Mouse (Mus musculus): ENCODE results near the gene Mto1. TPM values are rescaled to one million over a fixed set of nuclear protein-coding genes. Genes with fewer than 3 reads are reported as not detected.
"Not testable (repeated sequence)": the region's sequence is repeated elsewhere in the genome, so short reads cannot be mapped to it uniquely, and the experiment has no call there.

Mto1 gene
- polyA plus RNA-seq, 1 experiment from 2014 or later: 22.1 TPM

- Histone ChIP-seq H3K9me3 (no peaks in the 10 kb centered on the region), H3K4me1 (peaks cover 16% of the 10 kb centered on the region), H3K9ac (no peak overlapping the region), H3K27me3 (no peaks in the 10 kb centered on the region), H3K4me2 (replicated peaks) (no peak overlapping the region), H3K27ac (no peak overlapping the region), H3K4me3 (no peak overlapping the region), H3K36me3 (no peaks in the 10 kb centered on the region)
- ATAC-seq (ENCODE audit: insufficient number of reproducible peaks, insufficient read depth, low FRiP score, low TSS enrichment): no peak
- 91% methylated on average over 7 of the region's 7 CpGs for WGBS
These were observed 58.7 kb downstream of the Mto1 start for GRCm38 (mm10) chr9:78506722-78507077.

- Histone ChIP-seq H3K4me3 (no peak overlapping the region), H3K9ac (no peak overlapping the region), H3K27me3 (no peaks in the 10 kb centered on the region), H3K4me1 (peaks cover 4% of the 10 kb centered on the region), H3K27ac (no peak overlapping the region), H3K4me2 (replicated peaks) (no peak overlapping the region), H3K36me3 (no peaks in the 10 kb centered on the region), H3K9me3 (no peaks in the 10 kb centered on the region)
- no peak for ATAC-seq (ENCODE audit: insufficient number of reproducible peaks, insufficient read depth, low FRiP score, low TSS enrichment)
- WGBS: 89% methylated on average over 16 of the region's 16 CpGs
These were observed 60.2 kb downstream of the Mto1 start for GRCm38 (mm10) chr9:78508106-78508786.

DNA sequence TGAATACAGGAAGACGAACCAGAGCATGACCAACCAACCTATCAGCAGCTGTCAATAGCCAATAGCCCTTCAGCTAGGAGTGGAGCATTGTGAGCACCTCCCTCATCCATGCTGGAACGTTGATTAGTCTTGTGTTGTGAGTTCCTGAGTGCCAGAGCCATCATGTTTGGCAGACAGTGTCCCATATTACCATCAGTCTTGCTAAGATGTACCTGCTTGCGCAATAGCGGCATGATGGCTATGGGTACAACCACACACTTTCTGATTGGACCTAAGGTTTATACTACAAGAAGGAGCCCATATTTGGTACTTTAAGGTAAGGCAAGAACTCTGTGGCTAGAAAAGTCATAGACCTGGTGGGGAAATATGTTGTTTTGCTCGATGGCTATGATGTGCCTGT, 63.7 kb downstream of the Mto1 start:
- WGBS: 93% methylated on average over 5 of the region's 5 CpGs
- Histone ChIP-seq H3K36me3 (no peaks in the 10 kb centered on the region), H3K4me2 (replicated peaks) (no peak overlapping the region), H3K27me3 (no peaks in the 10 kb centered on the region), H3K4me1 (no peaks in the 10 kb centered on the region), H3K9me3 (no peaks in the 10 kb centered on the region), H3K4me3 (no peak overlapping the region), H3K9ac (no peak overlapping the region), H3K27ac (no peak overlapping the region)
- no peak for ATAC-seq (ENCODE audit: insufficient number of reproducible peaks, insufficient read depth, low FRiP score, low TSS enrichment)

GRCm38 (mm10) chr9:78513776-78514500, 65.9 kb downstream of the Mto1 start:
- 77% methylated on average over 6 of the region's 6 CpGs for WGBS

GRCm38 (mm10) chr9:78514681-78515080, 66.7 kb downstream of the Mto1 start:
- H3K27me3 ChIP-seq: no peaks in the 10 kb centered on the region
- no peaks in the 10 kb centered on the region for H3K36me3 ChIP-seq
- no peaks in the 10 kb centered on the region for H3K9me3 ChIP-seq
- H3K4me3 ChIP-seq: no peak overlapping the region
- no peak overlapping the region for H3K4me2 ChIP-seq (replicated peaks)
- ATAC-seq (ENCODE audit: insufficient number of reproducible peaks, insufficient read depth, low FRiP score, low TSS enrichment): no peak
- H3K27ac ChIP-seq: no peak overlapping the region
- 83% methylated on average over 4 of the region's 4 CpGs for WGBS
- H3K4me1 ChIP-seq: 0 out of 2 replicates have a peak, but pooled peaks cover under 1% of the 10 kb centered on the region
- H3K9ac ChIP-seq: no peak overlapping the region

More at GRCm38 (mm10) chr9:78513776-78514500, 65.9 kb downstream of the Mto1 start:
- no peak overlapping the region for H3K4me3 ChIP-seq
- no peaks in the 10 kb centered on the region for H3K9me3 ChIP-seq
- H3K27ac ChIP-seq: no peak overlapping the region
- no peaks in the 10 kb centered on the region for H3K4me1 ChIP-seq
- no peak for ATAC-seq (ENCODE audit: insufficient number of reproducible peaks, insufficient read depth, low FRiP score, low TSS enrichment)
- H3K27me3 ChIP-seq: no peaks in the 10 kb centered on the region
- H3K9ac ChIP-seq: no peak overlapping the region
- H3K36me3 ChIP-seq: no peaks in the 10 kb centered on the region
- H3K4me2 ChIP-seq (replicated peaks): no peak overlapping the region

DNA sequence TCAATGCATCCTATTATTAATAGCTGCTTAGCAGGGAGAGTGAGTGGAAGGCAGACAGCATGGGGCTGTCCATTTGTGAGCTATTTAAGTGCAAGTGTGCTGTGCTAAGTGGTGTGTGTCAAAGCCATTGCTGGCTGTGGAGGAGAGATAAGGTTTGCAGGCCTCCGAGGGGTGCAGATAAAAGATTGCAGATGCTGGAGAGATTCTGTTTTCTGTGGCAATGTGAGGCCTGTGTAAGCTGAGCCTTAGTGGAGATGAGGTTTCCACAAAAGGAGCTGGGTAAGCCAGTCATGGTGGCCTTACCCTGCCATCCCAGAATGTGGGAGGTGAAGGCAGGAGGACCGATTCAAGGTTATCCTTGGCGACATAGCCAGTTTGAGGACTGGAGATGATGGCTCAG, 68.1 kb downstream of the Mto1 start:
- H3K4me3 ChIP-seq: no peak overlapping the region
- ATAC-seq (ENCODE audit: insufficient number of reproducible peaks, insufficient read depth, low FRiP score, low TSS enrichment): no peak
- no peaks in the 10 kb centered on the region for H3K36me3 ChIP-seq
- no peaks in the 10 kb centered on the region for H3K9me3 ChIP-seq
- WGBS: 64% methylated on average over 3 of the region's 3 CpGs
- H3K4me1 ChIP-seq: peaks cover 12% of the 10 kb centered on the region
- no peaks in the 10 kb centered on the region for H3K27me3 ChIP-seq
- H3K27ac ChIP-seq: no peak overlapping the region
- H3K9ac ChIP-seq: no peak overlapping the region
- H3K4me2 ChIP-seq (replicated peaks): no peak overlapping the region

- 66% methylated on average over 3 of the region's 3 CpGs for WGBS
- H3K4me3 ChIP-seq; H3K9ac ChIP-seq; H3K9me3 ChIP-seq; ATAC-seq (ENCODE audit: insufficient number of reproducible peaks, insufficient read depth, low FRiP score, low TSS enrichment); H3K36me3 ChIP-seq; H3K27ac ChIP-seq; H3K4me2 ChIP-seq (replicated peaks); H3K27me3 ChIP-seq: not testable (repeated sequence)
- H3K4me1 ChIP-seq: peaks cover 15% of the 10 kb centered on the region
These were observed 69.2 kb downstream of the Mto1 start for GRCm38 (mm10) chr9:78517237-78517636.

DNA sequence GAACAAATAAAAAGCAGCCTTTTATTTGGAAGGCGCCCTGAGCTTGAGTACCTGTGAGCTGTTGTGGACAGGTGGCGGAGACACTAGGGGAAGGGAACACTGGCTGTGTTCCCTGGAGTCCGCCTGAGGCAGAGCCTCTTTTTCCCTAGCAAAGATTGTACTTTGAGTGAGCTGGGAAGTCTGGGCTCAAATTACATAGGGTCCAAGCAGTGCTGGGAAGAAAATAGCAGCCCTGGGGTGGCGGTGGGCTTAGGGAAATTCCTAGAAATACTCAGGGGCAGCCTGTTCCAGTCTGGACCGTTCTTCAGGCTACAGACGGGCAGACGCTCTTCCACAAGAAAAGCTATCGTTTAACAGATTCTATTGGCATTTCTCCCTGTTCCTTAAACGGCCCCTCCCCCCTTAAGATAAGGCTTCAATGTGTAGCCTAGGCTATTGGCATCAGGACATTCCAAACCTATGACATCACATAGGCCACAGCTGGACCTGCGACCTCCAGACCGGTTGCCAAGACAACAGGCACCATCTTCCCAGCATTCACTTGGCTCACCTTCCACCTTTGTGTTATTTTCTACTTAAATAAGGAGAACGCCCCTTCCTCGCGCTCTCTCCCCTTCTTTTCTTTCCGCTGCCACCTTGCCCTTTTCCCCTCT, 72.2 kb downstream of the Mto1 start:
- no peaks in the 10 kb centered on the region for H3K9me3 ChIP-seq
- H3K4me2 ChIP-seq (replicated peaks): peak overlapping the region; percentile 90
- WGBS: 2% methylated on average over 15 of the region's 15 CpGs
- H3K9ac ChIP-seq: peak overlapping the region; percentile 51
- H3K36me3 ChIP-seq: no peaks in the 10 kb centered on the region
- peak overlapping the region; percentile 48 for H3K4me3 ChIP-seq
- peak; percentile 38; the same call in 1 of the 2 replicates for ATAC-seq (ENCODE audit: insufficient number of reproducible peaks, insufficient read depth, low FRiP score, low TSS enrichment)
- H3K4me1 ChIP-seq: peaks cover 15% of the 10 kb centered on the region
- peak overlapping the region; percentile 70 for H3K27ac ChIP-seq
- no peaks in the 10 kb centered on the region for H3K27me3 ChIP-seq

GRCm38 (mm10) chr9:78520780-78521601, 73.0 kb downstream of the Mto1 start:
- Histone ChIP-seq H3K27me3 (no peaks in the 10 kb centered on the region), H3K4me2 (replicated peaks) (peak overlapping the region; percentile 90), H3K9ac (peak overlapping the region; percentile 51), H3K27ac (peak overlapping the region; percentile 70), H3K4me3 (peak overlapping the region; percentile 48), H3K9me3 (no peaks in the 10 kb centered on the region), H3K4me1 (peaks cover 15% of the 10 kb centered on the region), H3K36me3 (no peaks in the 10 kb centered on the region)
- 0 out of 2 replicates have a peak, but pooled peaks have one; percentile 32 for ATAC-seq (ENCODE audit: insufficient number of reproducible peaks, insufficient read depth, low FRiP score, low TSS enrichment)
- 2% methylated on average over 40 of the region's 40 CpGs for WGBS

DNA sequence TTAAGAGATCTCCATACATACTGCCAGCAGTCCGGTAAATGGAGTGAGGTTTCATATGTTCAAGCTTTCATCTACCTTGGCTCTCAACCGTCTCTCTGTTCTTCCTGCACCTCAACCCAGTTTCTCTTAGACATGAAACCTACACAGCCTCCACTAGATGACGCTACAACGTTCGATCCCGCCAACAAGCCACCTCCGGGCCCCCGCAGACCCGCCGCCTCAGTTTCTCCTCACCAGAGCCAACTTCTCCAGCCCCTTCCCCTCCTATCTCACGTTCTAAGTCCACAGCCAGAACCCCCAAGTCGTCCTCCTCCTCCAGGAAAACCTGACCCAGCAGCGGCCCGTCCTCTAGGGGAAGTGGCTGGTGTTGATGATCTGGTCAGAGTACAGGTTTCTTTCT, 73.7 kb downstream of the Mto1 start:
- H3K27me3 ChIP-seq: no peaks in the 10 kb centered on the region
- no peak for ATAC-seq (ENCODE audit: insufficient number of reproducible peaks, insufficient read depth, low FRiP score, low TSS enrichment)
- peak overlapping the region; percentile 90 for H3K4me2 ChIP-seq (replicated peaks)
- H3K4me3 ChIP-seq: peak overlapping the region; percentile 48
- 26% methylated on average over 14 of the region's 14 CpGs for WGBS
- H3K27ac ChIP-seq: no peak overlapping the region
- H3K9me3 ChIP-seq: no peaks in the 10 kb centered on the region
- H3K9ac ChIP-seq: 0 out of 2 replicates have a peak overlapping the region, but pooled peaks have one; percentile 51
- H3K36me3 ChIP-seq: no peaks in the 10 kb centered on the region
- peaks cover 15% of the 10 kb centered on the region for H3K4me1 ChIP-seq
